Mouse (Mus musculus): ENCODE results near the gene Prpf40a.

The Prpf40a gene

DNA sequence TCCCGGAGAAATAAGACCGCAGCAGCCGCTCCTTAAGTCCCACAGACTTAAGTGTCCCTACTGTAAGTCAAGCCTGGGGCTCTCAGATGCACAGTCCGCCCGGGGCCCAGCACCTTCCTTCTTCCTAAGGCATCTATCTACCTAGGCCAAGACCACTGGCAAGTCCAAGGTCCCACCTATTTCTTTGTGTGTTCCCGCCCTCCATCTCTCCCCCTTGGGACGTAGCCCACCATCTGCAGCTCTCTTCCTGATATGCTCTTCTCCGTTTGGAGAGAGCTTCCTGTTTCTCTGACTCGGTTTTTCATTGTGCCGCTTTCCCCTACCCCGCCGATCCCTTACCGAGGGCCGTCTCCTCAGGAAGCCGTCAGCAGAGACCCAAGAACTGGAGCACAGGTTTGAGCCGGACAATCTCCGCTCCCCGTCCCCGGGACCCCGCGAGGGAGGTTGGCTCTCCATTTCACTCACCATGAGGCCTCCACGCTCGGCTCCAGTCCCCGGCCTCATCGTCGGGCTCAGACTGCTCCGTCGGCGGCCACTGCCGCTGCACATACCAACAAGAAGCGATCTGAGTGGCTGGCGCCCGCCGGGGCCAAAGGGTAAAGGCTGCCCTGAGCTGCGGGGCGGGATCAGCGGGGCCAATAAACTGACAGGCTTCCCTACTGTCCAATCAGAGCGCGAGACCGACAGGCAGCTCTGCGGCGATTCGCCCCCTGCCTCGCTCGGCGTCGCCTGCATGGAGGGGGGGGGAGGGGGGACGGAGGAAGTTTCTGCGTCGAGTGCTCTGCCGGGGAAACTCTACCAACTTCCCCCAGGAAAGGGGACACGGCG lies at the start of gene Prpf40a:
Prpf40a (minus strand) TSS at position 601 of the 828 bp plus-strand sequence.
- peak; percentile 29; the same call in 1 of the 2 replicates for TF ChIP-seq GATA4 (IDR thresholded peaks at IDR 0.05; ENCODE audit: insufficient replicate concordance, low read length)

DNA sequence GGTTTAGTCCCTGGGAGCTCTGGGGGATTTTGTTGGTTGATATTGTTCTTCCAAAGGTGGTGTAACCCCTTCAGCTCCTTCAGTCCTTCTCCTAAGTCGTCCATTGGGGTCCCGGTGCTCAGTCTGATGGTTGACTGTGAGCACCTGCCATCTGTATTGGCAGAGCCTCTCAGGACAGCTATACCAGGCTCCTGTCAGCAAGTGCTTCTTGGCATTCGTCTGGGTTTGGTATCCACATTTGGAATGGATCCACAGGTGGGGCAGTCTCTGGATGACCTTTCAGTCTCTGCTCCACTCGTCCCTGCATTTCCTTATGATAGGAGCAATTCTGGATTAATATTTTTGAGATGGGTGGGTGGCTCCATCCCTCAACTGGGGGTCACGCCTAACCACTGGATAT lies 31.2 kb upstream of the Prpf40a start:
- no peak for TF ChIP-seq GATA4 (IDR thresholded peaks at IDR 0.05; ENCODE audit: insufficient replicate concordance, low read length)

GRCm38 (mm10) chr2:53213493-53213892 lies 22.4 kb upstream of the Prpf40a start:
- no peak for TF ChIP-seq GATA4 (IDR thresholded peaks at IDR 0.05; ENCODE audit: insufficient replicate concordance, low read length)

- no peak for TF ChIP-seq GATA4 (IDR thresholded peaks at IDR 0.05; ENCODE audit: insufficient replicate concordance, low read length)
These were observed 15.7 kb upstream of the Prpf40a start for GRCm38 (mm10) chr2:53206749-53207148.

- no peak for TF ChIP-seq GATA4 (IDR thresholded peaks at IDR 0.05; ENCODE audit: insufficient replicate concordance, low read length)
These were observed 13.5 kb upstream of the Prpf40a start for GRCm38 (mm10) chr2:53204373-53205274.

GRCm38 (mm10) chr2:53200164-53200885 lies 9.2 kb upstream of the Prpf40a start:
- TF ChIP-seq GATA4 (IDR thresholded peaks at IDR 0.05; ENCODE audit: insufficient replicate concordance, low read length): no peak

GRCm38 (mm10) chr2:53199203-53199602 lies 8.1 kb upstream of the Prpf40a start:
- no peak for TF ChIP-seq GATA4 (IDR thresholded peaks at IDR 0.05; ENCODE audit: insufficient replicate concordance, low read length)

DNA sequence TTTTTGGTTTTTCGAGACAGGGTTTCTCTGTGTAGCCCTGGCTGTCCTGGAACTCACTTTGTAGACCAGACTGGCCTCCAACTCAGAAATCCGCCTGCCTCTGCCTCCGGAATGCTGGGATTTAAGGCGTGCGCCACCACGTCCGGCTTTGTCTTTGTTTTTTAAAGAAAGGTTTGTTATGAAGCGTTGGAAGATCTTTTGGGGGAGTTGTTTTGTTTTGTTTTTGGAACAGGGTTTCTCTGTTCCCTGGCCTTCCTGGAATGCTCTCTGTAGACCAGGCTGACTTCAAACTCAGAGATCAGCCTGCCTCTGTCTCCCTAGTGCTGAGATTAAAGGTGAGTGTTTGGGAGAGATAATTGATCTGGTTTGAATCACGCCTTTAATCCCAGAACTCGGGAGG lies 5.3 kb upstream of the Prpf40a start:
- no peak for TF ChIP-seq GATA4 (IDR thresholded peaks at IDR 0.05; ENCODE audit: insufficient replicate concordance, low read length)

DNA sequence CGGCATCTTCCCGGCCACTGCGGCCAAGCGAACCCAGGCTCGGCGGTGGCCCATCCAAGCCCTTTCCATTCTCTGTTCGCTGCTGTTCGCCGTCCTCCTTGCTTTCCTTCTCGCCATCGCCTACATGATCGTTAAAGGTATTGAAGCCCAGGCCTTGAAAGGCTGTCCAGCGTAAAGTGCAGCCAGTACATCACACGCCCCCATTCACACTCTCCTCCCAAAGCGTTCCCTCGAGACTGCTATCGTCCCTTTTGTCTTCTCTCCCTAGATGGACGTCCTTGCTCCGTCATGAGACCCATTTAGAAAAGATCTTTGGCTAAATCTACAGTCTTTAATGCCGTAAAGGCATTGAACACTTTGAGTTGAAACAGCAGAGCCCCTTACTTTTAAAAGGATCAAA lies 1.3 kb upstream of the Prpf40a start:
- no peak for TF ChIP-seq GATA4 (IDR thresholded peaks at IDR 0.05; ENCODE audit: insufficient replicate concordance, low read length)

DNA sequence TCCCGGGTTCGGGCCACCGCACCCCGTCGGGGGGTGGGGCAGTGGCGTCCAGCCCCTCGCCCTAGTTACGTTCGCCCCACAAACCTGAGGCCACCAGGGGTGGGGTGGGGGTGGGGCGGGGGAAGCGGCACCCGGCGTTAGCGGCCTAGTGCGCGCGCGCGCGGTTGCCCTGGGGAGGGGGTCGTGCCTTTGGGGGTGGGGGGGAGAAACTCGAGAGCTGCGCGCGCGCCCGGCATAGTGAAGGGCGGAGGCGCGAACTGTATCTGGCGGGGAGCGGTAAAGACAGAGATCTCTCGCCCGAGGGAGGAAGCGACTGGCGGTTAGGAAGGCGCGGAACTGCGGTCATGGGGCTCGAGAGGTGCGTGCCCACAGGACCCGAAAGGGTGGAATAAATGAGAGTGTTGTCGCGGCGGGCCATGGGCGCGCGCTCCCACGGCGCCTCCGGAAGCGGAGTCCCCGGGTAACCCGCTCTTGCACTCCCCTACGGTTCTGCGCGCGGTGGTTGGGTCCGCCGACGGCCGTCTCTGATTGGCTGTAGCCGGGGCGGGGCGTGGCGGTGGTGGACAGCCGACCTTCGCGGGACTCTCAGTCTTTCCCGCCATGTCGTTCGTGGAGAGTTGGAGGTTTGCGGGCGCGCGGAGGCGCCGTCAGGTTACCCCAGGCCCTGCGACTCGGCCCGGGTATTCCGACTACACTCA lies 588 bp upstream of the Prpf40a start, which contains the start of gene Arl6ip6:
Arl6ip6 (plus strand) TSS at position 204 of the 698 bp plus-strand sequence.
- TF ChIP-seq GATA4 (IDR thresholded peaks at IDR 0.05; ENCODE audit: insufficient replicate concordance, low read length): peak; percentile 25; the same call in 1 of the 2 replicates

- TF ChIP-seq GATA4 (IDR thresholded peaks at IDR 0.05; ENCODE audit: insufficient replicate concordance, low read length): no peak
These were observed 1.3 kb downstream of the Prpf40a start for GRCm38 (mm10) chr2:53189811-53190210.

DNA sequence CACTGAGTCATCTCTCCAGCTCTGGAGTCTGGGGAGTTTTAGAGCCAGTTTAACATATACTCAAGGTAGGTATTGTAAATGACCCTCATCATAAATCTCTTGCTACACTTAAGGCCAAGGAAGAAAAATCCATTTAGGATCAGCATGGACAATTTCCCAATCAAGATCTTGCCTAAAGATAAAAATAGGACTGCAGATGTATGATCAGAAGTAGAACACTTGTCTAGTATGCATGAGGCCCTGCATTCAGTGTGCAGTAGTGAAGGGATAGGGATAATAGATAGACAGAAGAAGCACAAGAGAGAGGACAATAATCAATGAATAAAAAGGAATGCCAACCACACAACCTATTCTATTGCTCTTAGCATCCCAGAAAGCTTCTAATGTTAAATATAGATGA lies 11.2 kb downstream of the Prpf40a start:
- TF ChIP-seq GATA4 (IDR thresholded peaks at IDR 0.05; ENCODE audit: insufficient replicate concordance, low read length): no peak

GRCm38 (mm10) chr2:53178966-53179365 lies 12.1 kb downstream of the Prpf40a start:
- TF ChIP-seq GATA4 (IDR thresholded peaks at IDR 0.05; ENCODE audit: insufficient replicate concordance, low read length): no peak

DNA sequence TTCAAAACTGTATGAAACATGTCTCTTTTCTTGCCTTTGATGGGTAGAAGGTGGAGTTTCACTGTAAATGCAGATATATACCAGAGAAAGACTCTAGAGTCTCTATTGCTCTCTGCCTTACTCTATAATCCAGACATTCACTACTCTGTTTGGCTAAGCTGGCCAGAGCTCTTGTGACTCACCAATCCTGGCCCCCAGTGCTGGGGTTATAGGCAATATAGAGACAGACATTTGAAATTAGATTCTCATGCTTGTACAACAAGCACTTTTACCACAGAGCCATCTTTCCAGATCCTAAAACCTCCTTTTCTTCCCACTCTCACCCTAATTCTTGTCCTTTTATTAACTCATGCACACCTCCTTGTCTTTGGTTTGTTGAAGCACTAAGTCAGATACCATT lies 17.1 kb downstream of the Prpf40a start:
- TF ChIP-seq GATA4 (IDR thresholded peaks at IDR 0.05; ENCODE audit: insufficient replicate concordance, low read length): no peak
